Mouse (Mus musculus): ENCODE results near the gene Usp18.

The Usp18 gene

DNA sequence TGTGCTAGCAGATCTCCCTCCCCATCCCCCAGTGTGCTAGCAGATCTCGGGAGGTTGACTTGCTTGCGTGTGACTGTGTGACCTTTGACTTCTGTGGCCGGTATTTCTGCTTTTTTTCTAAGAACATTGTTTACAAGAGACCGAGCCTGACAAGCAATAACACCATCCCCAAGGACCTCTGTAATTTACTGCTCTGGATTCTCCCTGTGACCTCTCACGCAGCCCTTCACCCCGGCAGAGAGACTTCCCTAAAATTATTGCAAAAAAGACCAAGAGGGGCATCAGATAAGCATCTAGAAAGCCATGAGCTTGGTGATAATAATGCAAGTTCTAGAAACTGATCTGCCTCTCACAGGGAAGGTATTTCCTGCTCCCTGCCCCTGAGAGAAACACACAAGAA is 20.7 kb upstream of the Usp18 start:
- no peak for DNase-seq (ENCODE audit: low read depth, low spot score)

DNA sequence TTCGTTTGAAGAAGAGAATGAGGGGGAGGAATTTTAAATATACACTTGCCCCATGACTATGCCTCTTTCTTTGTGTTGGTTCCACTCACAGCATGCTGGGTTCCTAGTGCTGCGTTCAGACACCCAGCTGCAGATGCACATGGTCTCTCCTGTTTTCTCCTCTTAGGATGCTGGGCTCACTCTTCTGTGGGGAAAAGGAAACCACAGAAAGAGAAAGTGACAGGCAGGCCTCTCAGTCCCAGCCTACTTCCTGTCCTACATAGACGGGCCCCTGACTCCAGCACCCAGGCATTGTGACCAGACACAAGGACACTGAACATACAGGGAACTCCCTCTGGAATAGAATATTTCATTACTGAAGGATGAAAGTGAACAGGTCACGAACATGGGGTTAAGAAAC is 19.7 kb upstream of the Usp18 start:
- DNase-seq (ENCODE audit: low read depth, low spot score), result no peak

DNA sequence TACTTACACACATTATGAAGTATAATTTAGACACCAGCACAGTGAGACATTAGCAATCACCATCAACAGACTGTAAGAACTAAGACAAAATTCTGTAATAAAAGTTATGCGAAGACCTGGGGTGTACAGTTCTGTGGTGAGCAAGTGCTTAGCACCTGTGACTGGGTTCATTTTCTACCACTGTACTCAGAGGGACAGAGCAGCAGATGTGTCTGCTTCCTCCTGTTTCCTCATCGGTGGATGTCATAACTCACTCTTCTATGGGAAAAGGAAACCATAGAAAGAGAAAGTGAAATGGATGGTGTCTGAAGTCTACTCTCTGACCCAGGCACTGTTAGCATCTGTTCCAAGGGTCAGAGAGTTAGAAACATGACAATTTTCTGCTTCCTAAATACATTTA is 19.0 kb upstream of the Usp18 start:
- no peak for DNase-seq (ENCODE audit: low read depth, low spot score)

DNA sequence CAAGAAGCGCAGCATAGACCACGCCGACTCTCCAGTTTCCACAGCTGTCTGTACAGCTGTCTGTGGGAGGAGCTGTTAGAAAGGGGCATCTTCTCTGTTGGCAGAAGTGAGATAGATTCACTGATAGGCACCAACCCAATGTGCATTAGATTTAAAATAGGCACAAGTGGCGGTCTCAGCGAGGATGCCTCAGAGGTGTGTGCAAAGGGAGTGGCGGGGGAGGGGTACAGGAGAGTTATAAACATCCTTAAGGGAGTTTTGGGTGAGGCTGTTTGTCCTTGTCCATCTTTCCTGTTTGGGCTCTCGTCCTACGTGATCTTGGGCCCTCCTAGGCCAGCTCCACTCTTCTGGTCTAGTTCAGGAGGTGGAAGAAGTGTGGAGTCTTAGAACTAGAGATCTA is 17.3 kb upstream of the Usp18 start:
- DNase-seq (ENCODE audit: low read depth, low spot score), result no peak

DNA sequence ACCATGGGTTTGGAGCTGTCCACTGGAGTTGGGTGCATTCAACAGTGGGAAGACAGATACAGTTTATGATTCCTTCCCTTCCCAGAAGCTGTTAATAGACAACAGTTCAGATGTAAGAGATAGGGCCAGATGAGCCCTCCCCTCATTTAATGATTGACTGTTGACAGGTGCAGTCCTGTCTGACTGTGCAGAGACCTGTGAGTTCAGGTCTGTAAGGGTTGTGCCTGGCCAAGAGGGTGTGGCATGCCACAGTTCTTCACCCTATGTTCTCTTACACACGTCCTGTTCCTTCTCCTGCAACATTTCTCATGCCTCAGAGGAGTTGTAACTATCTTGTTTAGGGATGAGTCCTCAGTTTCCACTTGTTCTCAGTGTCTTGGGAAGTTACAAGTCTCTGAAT is 13.1 kb upstream of the Usp18 start:
- no peak for DNase-seq (ENCODE audit: low read depth, low spot score)

DNA sequence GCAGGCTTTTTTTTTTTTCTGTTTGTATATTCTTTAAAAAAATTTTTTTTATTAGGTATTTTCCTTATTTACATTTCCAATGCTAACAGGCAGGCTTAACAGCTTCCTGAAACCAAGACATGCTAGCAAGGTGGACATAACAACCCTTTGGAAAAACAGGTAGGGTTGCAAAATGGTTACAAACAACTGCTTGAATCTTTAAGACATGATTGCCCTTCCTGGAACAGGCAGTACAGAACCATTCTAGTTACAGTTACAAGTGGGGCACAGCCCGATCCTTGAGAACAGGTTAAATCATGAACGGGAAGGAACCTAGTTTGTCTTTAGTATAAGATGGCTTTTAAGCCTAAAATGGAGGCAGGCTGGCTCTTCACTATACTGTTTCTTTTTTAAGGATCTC is 9.3 kb upstream of the Usp18 start:
- no peak for DNase-seq (ENCODE audit: low read depth, low spot score)

DNA sequence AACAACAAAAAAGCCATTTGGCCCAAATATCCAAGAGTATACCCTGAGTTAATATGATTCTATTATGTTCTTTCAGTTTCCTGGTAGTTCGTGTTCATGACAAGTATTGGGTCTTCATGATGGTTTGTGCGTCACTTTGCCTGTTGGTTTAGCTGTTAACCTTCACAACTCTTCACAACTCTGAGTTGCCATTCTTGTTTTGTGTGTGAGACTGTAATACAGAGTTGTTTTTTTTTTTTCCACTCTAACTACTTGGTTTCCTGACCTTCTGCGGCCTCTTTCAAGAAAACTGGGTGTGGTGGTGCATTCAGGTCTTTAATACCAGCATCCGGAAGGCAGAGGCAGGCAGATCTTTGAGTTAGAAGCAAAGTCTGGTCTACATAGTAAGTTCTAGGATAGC is 7.5 kb upstream of the Usp18 start:
- no peak for DNase-seq (ENCODE audit: low read depth, low spot score)

DNA sequence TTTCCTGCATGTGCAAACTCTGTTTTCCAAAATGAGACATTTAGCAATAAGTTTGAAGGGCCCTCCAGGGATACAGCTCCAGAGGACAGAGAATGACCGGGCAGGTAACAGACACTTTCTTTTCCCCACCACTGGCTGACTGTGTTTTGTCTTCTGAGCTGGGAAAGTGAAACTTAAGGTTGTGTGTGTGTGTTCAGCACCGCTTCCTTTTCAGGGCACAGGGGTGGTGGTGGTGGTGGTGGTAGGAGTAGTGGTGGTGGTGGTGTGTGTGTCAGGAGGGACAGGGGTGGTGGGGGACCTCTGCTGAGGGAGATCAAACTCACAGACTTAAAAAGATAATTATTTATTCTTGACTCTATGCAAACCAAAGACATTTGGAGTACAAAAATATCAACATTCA is 3.9 kb upstream of the Usp18 start:
- no peak for DNase-seq (ENCODE audit: low read depth, low spot score)

DNA sequence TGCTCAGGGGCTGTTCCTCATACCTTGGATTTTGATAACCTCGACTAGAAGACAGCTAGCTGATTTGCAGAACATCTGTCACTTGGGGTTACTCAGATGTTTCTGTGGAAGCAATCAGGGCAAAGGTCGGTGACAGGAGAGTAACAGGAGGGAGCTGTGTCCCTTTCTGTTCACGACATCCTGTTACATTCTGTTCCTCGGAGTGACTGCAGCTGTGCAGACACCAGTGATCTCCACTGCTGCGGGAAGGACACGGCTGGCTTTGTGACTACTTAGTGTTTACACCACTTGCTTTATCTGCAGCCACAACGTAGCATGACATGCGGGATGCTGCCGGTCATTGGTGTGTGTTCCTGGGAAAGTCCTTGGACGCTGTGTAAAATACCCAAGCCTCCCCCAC is 2.5 kb upstream of the Usp18 start:
- no peak for DNase-seq (ENCODE audit: low read depth, low spot score)

DNA sequence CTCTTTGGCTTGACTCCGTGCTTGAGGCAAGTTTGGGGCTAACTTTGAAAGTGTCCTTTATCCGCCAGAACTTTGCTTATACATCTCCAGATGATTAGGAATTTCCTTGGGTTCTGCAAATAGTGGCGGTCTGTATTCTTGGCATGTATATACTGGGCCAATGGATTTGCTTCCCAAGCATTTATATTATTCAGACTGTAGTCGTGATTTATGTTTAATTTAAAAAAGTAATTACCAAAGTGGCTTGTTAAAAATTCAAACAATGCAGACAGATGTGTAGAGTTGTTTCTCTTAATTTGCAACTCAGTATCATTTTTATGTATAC is 293 bp downstream of the Usp18 start:
- no peak for DNase-seq (ENCODE audit: low read depth, low spot score)

DNA sequence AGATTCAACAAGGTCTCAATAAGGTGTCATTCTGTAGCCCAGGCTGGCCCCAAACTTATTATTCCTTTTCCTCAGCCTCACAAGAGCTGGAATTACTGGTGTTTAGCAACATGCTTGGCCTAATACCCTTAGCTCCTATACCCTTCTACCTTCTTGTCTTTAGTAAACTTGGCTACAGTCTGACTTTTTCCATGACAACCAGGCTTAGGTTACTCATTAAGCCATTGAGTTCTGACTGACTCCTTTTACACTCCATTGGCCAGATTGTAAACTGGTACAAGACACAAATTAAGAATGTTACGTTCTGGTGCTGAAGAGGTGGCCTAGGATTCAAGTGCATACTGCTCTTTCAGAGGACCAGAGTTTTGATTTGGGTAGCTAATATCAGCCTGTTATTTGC is 4.7 kb downstream of the Usp18 start:
- no peak for DNase-seq (ENCODE audit: low read depth, low spot score)

DNA sequence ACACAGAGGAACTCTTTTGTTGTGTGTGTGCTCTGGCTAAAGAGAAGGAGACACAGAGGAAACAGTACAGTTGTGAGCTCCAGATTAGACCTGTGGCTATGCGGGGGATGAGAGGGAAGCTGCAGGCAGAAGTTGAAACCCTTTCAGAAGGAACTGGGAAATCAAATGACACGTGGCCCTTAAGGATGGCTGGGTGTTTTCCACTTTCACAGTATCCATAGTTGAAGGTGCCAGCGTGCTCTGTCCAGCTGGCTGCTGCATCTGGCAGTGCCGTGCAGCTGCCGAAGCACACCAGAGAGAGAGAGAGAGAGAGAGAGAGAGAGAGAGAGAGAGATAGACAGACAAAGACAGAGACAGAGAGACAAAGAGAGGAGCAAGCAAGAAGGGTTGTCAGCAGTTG is 5.5 kb downstream of the Usp18 start:
- no peak for DNase-seq (ENCODE audit: low read depth, low spot score)

DNA sequence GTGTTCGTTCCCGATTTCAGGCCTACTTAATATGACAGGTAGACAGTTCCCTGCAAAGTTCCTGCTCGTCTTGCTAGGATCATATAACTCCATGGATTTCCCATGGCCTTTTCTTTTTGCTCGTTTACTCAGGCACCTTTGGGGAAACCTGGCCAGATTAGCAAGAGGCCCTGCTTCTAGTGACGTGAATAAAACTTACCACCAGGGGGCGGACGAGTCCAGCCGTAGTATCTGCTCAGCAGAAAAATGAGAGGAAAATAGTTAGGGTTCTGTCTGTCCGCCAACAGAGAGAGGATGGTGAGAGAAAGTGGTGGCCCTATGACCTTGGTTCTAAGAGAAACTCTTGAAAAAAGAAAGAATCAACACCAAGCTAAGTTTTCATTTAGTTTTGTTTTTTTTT is 14.8 kb downstream of the Usp18 start:
- DNase-seq (ENCODE audit: low read depth, low spot score), result peak; percentile 54

DNA sequence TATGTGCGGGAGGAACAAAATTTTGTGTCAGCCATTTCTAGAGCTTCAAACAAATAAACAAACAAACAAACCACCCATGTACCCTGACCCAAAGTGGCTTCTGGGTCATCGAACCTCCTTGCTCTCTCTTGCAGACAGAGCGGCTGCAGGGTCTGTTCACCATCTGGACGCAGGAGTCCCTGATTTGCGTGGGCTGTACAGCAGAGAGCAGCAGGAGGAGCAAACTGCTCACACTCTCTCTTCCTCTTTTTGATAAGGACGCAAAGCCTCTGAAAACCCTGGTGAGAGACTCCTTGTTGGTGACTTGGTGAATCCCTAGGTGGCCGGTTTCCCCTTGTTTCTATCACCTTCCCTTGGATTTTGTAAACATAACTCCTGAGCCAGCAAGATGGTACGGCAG is 15.5 kb downstream of the Usp18 start:
- no peak for DNase-seq (ENCODE audit: low read depth, low spot score)

DNA sequence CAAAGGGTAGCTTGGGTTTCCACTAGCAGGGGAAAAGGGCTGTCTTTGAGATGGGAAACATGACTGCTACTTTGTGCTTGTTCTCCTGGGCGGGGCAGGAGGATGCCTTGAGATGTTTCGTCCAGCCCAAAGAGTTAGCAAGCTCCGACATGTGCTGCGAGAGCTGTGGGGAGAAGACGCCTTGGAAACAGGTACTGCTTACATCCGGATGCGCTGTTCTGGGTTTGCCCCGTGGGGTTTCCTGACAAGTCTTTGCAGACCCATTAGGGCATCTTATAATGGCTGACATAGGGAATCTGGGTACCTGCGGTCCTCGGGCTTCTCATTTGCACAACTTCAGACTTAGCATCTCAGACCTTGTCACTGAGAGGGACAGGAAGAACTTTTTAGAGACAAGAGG is 16.3 kb downstream of the Usp18 start:
- DNase-seq (ENCODE audit: low read depth, low spot score), result no peak

DNA sequence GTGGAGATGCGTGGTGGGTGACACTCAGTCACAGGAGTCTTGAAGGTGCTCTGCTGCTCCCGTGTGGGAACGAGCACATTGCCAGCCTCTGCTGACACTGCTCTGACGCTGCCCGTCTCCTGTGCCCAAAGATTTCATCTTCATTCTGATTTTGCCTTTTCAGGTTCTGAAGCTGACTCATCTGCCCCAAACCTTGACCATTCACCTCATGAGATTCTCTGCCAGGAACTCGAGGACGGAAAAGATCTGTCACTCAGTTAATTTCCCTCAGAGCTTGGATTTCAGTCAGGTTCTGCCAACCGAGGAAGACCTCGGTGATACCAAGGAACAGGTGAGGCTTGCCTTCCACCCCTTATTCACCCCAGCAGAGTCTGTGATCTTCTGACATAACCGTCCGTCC is 16.8 kb downstream of the Usp18 start:
- DNase-seq (ENCODE audit: low read depth, low spot score), result no peak

DNA sequence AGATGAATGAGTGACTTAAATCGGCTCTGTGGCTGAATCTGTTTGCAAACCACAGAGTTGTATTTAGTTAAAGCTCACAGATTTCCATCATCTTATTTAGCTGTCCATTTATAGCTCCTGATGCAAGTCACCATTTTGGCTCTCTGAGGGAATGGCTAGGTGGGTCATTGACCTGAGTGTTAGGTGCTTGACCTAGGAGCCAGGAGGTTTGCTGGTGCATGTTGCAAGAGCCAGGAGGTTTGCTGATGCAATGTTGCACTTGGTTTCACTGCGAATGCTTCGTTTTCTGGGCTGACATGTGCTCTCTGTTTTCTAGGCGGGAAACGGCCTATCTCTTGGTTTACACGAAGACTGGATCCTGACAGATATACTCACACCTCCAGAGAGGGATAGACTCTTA is 24.4 kb downstream of the Usp18 start:
- DNase-seq (ENCODE audit: low read depth, low spot score), result no peak

DNA sequence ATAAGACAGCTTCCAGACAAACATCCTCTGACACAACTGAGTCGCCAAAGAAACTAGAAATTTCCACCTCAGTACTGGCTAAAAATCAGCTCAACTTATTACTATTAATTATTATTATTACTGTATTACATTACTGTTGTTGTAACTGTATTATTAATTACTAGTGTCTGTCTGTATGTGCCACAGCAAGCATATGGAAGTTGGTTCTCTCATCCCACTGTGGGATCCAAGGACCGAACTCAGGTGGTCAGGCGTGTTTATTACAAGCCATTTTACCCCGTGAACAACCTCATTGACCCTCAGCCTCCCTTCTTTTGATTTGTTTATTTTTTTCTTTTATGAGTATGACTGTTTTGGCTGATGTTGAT is 26.0 kb downstream of the Usp18 start:
- DNase-seq (ENCODE audit: low read depth, low spot score), result no peak

DNA sequence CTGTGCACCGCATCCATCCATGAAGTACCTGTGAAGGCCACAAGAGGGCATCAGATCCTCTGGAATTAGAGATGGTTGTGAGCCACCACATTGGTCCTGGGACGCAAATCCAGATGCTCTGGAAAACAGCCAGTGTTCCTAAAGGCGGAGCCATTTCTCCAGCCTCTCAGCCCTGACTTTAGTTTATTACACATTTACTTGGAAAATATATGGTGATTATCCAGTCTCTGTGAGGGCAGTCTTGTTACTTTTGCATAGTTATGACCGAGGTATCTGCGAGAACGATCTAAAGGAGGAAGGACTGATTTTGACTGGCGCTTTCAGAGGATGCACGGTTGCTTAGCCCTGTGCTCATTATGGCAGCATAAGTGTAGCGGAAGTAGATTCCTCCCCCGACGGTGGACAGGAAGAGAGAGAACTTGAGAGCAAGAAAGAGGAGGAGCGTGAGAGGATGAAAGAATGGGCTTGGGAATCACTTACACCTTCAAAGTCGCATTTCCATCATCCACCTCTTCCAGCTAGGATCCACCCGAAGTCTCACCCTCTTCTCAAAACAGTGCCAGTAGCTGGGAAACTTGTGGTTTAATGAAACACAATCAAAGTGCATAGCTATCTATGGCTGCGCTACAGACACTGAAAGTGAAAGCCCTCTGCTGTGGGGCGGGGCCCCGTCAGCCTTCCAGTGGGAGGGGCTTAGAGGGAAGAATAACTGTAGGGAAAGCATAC is 26.5 kb downstream of the Usp18 start:
- peak; percentile 68 for DNase-seq (ENCODE audit: low read depth, low spot score)

DNA sequence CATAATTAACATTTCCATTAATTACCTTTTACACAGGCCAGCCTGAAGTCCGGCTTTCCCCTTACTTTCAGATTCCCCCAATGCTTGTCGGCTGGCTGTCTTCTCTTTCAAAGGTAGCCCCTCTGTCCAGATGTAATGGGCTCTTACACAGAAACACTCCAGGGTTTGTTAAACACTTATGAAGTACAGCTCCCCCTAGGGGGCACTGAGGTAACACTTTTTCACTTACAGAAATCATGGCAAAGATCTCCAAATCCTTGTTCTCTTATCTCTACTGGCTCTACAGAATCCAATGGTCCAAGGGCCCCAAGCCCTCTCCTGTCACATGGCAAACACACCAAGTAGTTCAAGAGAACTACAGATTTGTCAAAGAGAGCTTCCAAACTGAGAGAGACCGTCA is 28.6 kb downstream of the Usp18 start:
- DNase-seq (ENCODE audit: low read depth, low spot score), result peak; percentile 17

DNA sequence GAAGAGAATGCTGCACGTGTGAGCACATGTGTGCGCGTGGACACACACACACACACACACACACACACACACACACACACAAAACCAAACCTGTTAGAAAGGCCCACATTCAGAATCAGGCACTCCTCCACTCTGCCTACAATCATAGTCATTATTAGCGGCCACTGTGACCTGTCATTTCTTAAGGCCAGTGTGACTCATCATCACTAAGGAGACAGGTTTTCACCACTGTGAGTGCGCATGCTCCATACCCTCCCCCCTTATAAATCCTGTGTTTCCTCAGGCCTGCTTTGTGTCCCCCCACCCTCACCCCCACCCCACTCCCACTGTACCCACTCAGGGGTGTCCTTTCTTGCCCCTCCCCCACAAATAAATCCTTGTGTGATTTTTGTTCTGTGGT is 38.4 kb downstream of the Usp18 start:
- DNase-seq (ENCODE audit: low read depth, low spot score), result no peak

DNA sequence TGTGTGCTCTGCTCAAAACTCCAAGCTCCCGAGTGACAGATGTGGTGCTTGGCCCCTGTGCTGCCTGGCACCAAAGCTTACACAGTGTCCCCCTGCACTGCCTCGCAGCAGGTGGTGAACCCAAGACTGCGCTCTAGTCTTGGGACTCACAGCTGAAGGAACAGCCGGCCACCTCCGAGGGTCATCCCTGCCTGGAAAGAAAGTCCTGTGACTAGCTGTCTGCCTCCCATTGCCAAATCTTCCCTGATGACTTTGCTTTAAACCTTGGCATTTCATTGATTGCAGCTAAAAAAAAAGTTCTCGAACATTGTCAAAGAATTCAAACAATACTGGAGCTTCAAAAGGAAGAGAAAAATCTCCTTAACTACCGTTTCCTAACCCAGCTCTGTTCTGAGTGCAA is 53.6 kb downstream of the Usp18 start:
- no peak for DNase-seq (ENCODE audit: low read depth, low spot score)

DNA sequence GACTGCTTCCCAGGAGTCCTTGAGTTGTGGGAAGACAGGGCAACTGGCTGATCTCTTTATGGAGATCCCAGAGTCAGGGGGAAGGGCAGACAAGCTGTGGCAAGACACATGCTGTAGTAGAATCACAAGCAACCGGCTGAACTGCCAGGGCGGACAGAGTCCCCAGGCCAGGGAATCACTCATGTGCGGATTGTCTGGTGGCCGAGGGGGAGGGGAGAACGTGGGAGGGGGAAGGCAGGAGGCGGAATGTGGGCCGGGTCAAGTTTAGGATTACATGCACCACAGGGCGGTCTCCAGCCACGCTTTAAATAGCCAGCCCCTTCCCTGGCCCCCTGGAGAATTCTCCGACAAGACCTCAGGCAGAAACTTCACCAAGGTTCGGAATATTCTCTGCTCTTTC is 54.2 kb downstream of the Usp18 start, which contains the start of gene Slc6a13:
TSS of gene Slc6a13 (plus strand) at position 274 of the 400 bp plus-strand sequence.
- DNase-seq (ENCODE audit: low read depth, low spot score), result no peak

DNA sequence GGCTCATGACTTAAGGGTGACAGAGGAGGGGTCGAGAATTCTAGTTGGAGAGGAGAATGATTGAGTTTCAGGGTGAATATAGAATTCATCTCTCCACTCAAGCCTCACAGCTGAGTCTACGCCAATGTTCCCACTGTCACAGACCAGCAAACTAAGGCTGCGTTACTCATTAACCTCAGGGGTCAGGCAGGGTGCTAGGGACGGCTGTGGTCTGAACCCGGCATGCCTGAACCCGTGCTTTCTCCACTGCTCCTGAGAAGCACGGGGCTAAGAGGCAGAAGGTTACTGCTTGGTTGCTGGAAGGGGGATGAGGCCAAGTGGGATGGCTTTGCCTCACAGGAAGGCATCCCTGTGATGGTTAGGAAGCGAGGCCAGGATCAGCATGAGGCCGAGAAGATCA is 54.8 kb downstream of the Usp18 start:
- DNase-seq (ENCODE audit: low read depth, low spot score), result no peak
